ENCODE assay signal across 9 mouse cellular contexts in the genomic region with DNA sequence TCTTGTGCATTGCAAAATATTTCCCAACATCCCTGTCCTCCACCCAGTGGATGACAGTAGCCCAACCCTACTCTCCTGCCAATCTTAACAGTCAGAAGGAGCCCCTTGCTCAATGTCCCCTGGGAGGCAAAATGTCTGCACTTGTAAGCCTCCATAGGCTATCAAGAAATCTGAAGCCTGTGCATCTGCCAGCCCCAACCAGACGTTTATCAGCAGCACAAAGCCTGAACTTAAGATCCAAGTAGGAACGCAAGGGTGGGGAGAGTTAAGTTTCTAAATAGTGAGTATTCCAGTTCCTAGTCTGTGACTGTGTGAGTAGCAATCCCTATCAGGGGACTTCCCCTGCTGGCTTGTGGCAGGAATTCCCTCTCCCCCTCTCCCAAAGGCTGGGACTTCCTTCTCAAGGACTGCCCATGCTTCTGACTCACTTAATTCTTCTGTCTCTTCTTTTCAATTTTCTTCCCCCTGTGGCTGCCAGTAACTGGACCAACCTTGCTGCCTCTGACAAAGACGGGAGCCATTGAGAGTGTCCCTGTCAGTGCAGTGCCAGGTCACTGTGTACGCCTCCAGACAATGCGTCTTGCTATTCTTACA.
A peak's percentile ranks its signal among the peaks of the same experiment; 100 is the strongest.
DNase-seq lines count a peak whose midpoint lies in the region; ATAC-seq and TF ChIP-seq lines count a peak whose summit lies in the region.
"Had no signal": no experiment of that assay in that cellular context is flagged by ENCODE, and none has a peak within 500 bp of the region (broad histone marks: within the 10 kb centered on the region; RNA-seq: fewer than 3 reads in every experiment).

No protein-coding gene starts in this region.

- H3K27ac ChIP-seq in kidney, adult 2 months (ENCODE audit: insufficient read depth, low read depth, low read length) = peak overlapping the region; percentile 36; the same call in 1 of the 2 replicates
- H3K27ac ChIP-seq in forebrain, postnatal 0 days (ENCODE audit: low read depth, low read length) = no peak overlapping the region
- peak overlapping the region; percentile 47 for H3K27ac ChIP-seq in limb, embryonic 15.5 days
- H3K27ac ChIP-seq: macrophage had no signal

- H3K9ac ChIP-seq in forebrain, postnatal 0 days = no peak overlapping the region
- no peak overlapping the region for H3K9ac ChIP-seq in limb, embryonic 15.5 days

- peak; percentile 54 for ATAC-seq in forebrain, postnatal 0 days
- ATAC-seq in limb, embryonic 15.5 days (ENCODE audit: insufficient number of reproducible peaks, low FRiP score, low TSS enrichment, low read depth) = no peak
- no peak for ATAC-seq in inflammation-experienced regulatory T-cells, adult 6 months

- no peaks in the 10 kb centered on the region for H3K36me3 ChIP-seq in kidney, adult 2 months (ENCODE audit: control insufficient read depth, insufficient read depth, low read length)
- H3K36me3 ChIP-seq in forebrain, postnatal 0 days (ENCODE audit: insufficient read depth) = no peaks in the 10 kb centered on the region
- no peaks in the 10 kb centered on the region for H3K36me3 ChIP-seq in limb, embryonic 15.5 days

- no peak overlapping the region for H3K4me2 ChIP-seq in forebrain, postnatal 0 days (ENCODE audit: low read depth)
- no peak overlapping the region for H3K4me2 ChIP-seq in limb, embryonic 15.5 days

- no peak overlapping the region for H3K4me3 ChIP-seq in kidney, adult 2 months (ENCODE audit: insufficient read depth, low read depth, low read length)
- no peak overlapping the region for H3K4me3 ChIP-seq in forebrain, postnatal 0 days (ENCODE audit: low read depth, low read length)
- no peak overlapping the region for H3K4me3 ChIP-seq in limb, embryonic 15.5 days

- DNase-seq in kidney, adult 2 months = peak; percentile 31
- DNase-seq in kidney, adult 11 months = no peak
- peak; percentile 54 for DNase-seq in adrenal gland, adult 8-10 months
- DNase-seq in forebrain, postnatal 0 days = no peak
- DNase-seq in cerebellum, adult 9-11 months = no peak
- no peak for DNase-seq in layer of hippocampus, adult 8-10 months (ENCODE audit: low spot score in 2 of 2)

- H3K4me1 ChIP-seq in kidney, adult 2 months (ENCODE audit: control insufficient read depth, insufficient read depth, low read length) = peaks cover 31% of the 10 kb centered on the region
- peaks cover 9% of the 10 kb centered on the region; the same call in 1 of the 2 replicates for H3K4me1 ChIP-seq in forebrain, postnatal 0 days (ENCODE audit: insufficient read depth)
- peaks cover 14% of the 10 kb centered on the region for H3K4me1 ChIP-seq in limb, embryonic 15.5 days

- TF ChIP-seq CTCF in kidney, adult 2 months (conservative IDR thresholded peaks at IDR 0.05; ENCODE audit: insufficient read depth, insufficient read length, low read depth, low read length) = no peak
- no peak for TF ChIP-seq CTCF in forebrain, postnatal 0 days (IDR thresholded peaks at IDR 0.05; ENCODE audit: low read depth)

- no peaks in the 10 kb centered on the region for H3K27me3 ChIP-seq in kidney, adult 2 months (replicated peaks; ENCODE audit: control insufficient read depth, insufficient read depth, low read length)
- no peaks in the 10 kb centered on the region for H3K27me3 ChIP-seq in forebrain, postnatal 0 days (ENCODE audit: insufficient read depth, low read length)
- no peaks in the 10 kb centered on the region for H3K27me3 ChIP-seq in limb, embryonic 15.5 days

- TF ChIP-seq POLR2A in kidney, adult 2 months (IDR thresholded peaks at IDR 0.05; ENCODE audit: low read depth, low read length) = no peak

- no peaks in the 10 kb centered on the region for H3K9me3 ChIP-seq in forebrain, postnatal 0 days (ENCODE audit: low read length)
- H3K9me3 ChIP-seq in limb, embryonic 15.5 days = no peaks in the 10 kb centered on the region

- WGBS in kidney, adult 2 months = 59% methylated on average over 5 of the region's 5 CpGs
- WGBS in forebrain, postnatal 0 days = 49% methylated on average over 5 of the region's 5 CpGs
- WGBS in limb, embryonic 15.5 days = 54% methylated on average over 5 of the region's 5 CpGs

Comparison
In these comparisons a context has a peak if more than half of its experiments do, and no peak if none do; other contexts are left out.
1. DNase-seq: peak in kidney, adult 2 months (single experiment) and adrenal gland, adult 8-10 months (single experiment); none in kidney, adult 11 months (single experiment), forebrain, postnatal 0 days (single experiment), cerebellum, adult 9-11 months (single experiment) and layer of hippocampus, adult 8-10 months (0 of 2).